Mouse (Mus musculus) T-helper 2 cell (primary cell): ENCODE results near the gene Atg10.
"Not testable (repeated sequence)": the region's sequence is repeated elsewhere in the genome, so short reads cannot be mapped to it uniquely, and the experiment has no call there.

Experiments
- in situ Hi-C: fragments of 300-600 bp; cut with MboI, MseI; formaldehyde crosslinking; loops from one replicate; pipeline ENCODE4 v1.15.1; 2025; ENCODE audit warnings: high pct_unique_total_duplicates

Atg10 gene

DNA sequence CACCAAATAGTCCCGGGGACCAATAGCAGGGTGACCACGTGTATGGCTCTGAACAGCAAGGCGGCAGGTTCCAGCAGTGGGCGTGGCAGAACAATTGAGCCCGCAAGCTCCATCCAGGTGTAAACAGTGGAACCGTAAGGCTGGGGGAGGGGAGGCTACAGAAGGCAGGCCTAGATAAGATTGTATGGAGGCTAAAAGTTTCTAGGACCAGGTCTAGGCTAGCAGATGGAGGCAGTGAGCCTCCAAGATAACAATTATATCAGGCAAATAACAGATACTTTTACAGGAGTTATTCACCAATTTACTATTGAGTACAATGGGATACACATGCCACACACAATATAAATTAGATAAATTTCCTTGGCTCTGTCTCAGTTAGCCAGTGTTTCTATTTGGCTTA, 284.6 kb downstream of the Atg10 start:
- in situ Hi-C loops: loop anchor here (25.0 kb wide), 1 partner anchor 698 kb away; no protein-coding TSS in a partner anchor

DNA sequence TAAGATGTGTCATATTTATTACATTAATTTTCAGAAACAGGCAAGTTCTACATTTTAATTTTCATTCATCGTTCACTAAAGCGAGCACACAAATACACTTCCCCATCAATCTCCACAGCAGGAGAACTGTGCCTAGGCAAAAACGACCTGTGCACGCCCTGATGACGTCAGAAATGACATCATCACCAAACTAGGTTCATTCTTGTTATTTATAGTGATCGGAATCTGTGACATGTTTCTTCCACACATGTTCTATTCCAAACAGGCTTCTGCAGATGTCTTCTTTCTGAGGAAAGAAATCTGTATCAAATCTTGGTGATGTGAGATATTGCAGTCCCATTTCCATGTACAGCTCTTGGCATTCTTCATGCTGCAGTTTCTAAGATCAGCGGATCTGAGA, 287.9 kb downstream of the Atg10 start:
- in situ Hi-C loops: loop anchor here (25.0 kb wide), 1 partner anchor 701 kb away; no protein-coding TSS in a partner anchor

DNA sequence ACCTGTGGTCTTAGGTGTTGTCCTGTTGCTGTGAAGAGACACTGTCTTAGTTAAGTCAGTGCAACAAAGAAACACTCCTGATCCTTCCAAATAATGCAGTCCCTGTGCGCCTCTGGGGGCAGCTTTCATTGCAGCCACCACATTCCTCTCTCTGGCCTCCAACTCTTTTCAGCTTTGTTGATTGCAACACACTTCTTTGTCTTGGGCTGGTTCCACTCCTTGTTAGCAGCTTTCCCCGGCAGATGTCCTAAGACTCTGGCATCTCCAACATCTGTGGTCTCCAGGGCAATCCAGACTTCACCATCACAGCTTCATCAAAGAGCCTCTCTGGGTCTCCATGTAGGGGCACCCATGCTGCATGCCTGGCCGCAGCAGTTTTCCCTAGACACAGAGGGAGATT, 290.5 kb downstream of the Atg10 start:
- in situ Hi-C loops: loop anchor here (25.0 kb wide), 1 partner anchor 704 kb away; no protein-coding TSS in a partner anchor

DNA sequence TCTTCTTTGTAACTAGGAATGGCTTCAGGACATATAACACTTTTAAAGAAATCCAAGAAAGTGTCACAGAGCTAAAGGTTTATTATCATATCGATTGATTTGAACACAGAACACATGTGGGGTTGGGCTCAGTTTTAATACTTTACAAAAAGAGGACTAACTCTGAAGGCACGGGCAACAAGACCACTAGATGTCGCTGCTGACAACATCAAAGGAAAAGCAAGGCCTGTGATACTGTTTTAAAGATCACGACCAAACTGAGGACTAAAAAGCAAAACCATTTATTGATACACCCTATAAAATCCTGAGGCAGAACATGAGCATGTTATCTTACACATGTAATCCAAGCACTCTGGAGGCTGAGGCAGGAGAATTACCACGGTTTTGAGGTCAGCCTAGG, 293.9 kb downstream of the Atg10 start:
- in situ Hi-C loops: loop anchor here (25.0 kb wide), 1 partner anchor 707 kb away; no protein-coding TSS in a partner anchor

DNA sequence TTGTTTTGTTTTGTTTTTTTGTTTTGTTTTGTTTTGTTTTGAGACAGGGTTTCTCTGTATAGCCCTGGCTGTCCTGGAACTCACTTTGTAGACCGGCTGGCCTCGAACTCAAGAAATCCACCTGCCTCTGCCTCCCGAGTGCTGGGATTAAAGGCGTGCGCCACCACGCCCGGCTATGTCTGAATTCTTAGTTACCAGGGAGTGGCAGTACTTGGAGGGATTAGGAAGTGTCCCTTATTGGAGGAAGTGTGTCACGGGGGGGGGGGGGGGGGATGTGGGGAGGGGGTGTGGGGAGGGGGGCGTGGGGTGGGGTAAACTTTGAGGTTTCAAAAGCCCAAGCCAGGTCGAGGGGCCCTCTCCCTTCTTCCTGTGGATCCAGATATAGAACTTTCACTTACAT, 295.5 kb downstream of the Atg10 start:
- in situ Hi-C loops: loop anchor here (25.0 kb wide), 1 partner anchor 709 kb away; no protein-coding TSS in a partner anchor

DNA sequence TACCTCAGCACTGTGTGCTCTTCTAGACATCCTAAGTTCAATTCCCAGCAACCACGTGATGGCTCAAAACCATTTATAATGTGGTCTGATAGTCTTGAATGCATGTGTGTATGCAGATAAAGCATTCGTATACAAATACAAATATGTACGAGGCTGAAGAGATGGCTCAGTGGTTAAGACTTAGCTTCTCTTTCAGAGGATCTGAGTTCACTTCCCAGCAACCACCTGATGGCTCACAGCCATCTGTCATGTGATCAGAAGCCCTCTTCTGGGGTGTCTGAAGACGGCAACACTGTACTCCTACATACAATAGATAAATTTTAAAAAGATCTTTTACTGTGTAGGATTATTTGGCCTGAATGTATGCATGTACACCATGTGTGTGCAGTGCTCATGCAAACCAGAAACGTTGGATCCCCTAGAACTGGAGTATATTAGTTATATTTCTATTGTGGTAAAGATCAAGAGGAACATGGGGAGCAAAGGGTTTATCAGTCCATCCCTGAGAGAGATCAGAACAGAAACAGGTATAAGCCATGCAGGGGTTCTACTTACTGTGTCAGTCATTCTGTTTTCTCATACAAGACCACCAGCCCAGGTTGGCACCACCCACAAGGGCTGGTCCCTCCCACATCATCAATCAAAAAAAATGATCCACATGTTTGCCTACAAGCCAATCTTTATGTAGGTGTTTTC, 296.7 kb downstream of the Atg10 start:
- in situ Hi-C loops: loop anchor here (25.0 kb wide), 1 partner anchor 710 kb away; no protein-coding TSS in a partner anchor

DNA sequence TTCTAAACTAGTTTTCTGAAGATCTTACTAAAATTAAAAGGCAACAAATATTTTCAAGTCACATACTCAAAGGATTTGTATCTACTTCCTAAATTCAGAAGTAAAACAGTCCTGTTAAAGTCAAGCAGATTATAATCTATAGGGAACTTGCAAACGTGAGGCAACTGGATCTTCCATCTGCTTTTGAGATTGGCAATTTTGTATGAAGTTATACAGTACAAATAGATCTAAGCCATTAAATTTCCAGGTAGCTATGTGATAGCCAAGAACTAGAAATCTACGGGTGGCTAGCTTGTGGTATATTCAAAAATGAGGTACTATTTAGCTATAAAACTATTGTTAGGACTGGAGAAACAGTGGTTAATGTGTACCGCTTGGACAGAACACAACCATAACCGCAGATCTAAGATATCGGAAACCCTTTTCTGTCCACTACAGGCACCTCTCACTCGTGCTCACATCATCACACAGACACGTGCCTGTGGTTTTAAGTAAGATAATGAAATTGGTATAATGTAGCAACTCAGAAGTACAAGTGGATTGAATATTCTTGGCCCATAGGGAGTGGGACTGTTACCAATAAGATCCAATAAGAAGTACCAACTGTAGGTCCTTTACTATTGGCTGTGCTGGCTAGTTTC, 297.5 kb downstream of the Atg10 start:
- in situ Hi-C loops: loop anchor here (25.0 kb wide), 1 partner anchor 711 kb away; no protein-coding TSS in a partner anchor

DNA sequence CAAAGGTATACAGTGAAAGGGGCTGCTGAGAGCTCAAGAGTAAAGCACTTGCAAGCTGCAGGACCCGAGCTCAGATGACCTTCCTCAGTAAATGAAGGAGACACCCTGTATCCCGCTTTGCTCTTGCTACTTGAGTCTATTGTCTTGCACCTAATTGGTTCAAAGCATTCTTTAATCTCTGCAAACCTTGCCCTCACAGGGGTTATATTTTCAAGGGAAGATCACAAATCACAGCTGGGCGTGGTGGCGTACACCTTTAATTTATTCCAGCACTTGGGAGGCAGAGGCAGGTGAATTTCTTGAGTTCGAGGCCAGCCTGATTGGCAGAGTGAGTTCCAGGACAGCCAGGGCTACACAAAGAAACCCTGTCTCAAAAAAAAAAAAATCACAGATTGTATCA, 298.6 kb downstream of the Atg10 start:
- in situ Hi-C loops: loop anchor here (25.0 kb wide), 1 partner anchor 712 kb away; no protein-coding TSS in a partner anchor

DNA sequence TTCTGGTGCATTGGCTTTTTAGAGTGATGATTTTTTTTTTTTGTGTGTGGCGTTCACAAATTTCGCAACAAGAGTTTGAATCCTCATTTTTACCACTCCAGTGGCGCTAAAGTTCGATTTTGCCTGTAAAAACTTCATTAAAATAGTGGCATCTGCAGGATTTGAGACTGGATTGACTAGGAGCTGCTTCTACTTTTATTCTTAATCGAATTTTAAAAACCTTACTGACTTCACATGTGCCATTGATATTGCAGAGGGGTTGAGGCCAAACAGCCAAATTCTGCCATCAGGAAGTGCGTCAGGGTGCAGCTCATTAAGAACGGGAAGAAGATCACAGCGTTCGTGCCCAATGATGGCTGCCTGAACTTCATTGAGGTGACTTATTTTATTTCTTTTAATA, 299.7 kb downstream of the Atg10 start:
- in situ Hi-C loops: no loop called here

DNA sequence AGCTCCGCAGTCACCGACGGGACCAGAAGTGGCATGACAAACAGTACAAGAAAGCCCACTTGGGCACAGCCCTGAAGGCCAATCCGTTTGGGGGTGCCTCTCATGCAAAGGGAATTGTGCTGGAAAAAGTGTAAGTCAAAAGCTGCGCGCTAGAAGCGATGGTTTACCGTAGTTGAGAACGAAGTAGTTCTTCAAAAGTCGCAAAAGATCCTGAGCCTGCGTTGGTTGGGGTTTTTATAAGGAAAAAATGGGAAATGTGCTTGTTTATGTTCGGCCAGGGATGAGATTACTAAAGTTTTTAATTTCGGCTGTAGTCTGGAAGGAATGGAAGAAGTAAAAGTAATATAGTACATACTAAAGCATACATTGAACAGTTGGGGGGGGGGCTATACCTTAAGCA, 300.2 kb downstream of the Atg10 start:
- in situ Hi-C loops: not testable (repeated sequence)

DNA sequence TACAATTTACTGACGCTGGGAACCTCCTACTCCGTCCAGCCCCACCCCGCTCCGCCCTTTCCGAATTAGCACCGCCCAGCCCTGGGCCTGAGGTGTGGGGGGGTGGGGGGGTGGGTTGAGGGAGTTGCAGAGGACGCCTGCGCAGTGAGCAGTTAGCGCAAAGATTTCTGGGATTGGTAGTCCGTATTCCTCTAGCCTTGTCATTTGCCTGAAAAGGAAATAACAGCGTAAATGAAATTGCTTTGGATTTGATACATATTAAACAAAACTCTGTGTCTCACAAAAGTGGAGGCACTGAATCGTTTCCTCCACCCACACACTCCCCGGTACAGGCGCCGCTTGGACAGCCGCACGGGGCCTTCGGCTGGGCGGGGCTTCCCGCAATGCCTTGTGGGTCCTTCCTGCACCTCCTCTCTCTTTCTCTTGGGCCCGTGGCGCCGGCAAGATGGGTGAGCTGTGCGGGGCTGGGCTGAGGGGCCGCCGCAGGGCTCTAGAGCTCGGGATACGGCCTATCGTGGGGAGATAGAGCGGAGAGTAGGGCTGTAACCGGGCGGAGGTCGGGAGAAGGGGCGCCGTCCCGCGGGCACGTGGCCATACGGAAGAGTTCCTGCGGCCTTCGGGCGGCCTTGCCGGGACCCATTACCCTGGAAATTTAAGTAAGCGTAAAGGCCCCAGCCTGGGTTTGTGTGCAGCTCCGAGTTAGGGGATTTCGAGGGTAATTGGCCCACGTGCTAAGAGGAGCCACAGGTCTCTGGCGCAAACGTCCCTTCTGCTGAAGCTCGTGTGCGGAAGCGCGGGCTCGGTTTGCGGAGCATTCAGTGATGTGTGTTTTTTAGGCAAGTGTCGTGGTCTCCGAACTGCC, 300.8 kb downstream of the Atg10 start, which contains the start of gene Rps23:
Gene Rps23 (plus strand): TSS at position 208 of the 862 bp plus-strand sequence.
- in situ Hi-C loops: no loop called here

DNA sequence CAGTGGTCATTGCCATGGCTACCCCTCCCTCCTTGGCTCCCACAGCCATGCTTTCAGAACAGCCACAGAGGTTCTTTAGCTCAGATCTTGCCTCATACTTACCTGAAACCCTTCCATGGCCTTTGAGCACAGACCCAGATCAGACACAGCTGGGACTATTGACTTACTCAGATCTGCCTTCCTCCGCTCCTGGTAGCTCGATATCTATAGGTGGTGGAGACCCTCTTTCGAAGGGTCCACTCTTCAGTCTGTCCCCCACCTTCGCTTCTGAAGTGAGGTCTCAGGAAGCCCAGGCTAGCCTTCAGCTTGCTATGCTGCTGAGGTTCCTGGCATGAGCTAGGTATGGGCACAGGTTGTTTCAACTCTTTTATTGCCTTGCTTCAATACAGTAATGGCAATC, 309.0 kb downstream of the Atg10 start:
- in situ Hi-C loops: no loop called here

DNA sequence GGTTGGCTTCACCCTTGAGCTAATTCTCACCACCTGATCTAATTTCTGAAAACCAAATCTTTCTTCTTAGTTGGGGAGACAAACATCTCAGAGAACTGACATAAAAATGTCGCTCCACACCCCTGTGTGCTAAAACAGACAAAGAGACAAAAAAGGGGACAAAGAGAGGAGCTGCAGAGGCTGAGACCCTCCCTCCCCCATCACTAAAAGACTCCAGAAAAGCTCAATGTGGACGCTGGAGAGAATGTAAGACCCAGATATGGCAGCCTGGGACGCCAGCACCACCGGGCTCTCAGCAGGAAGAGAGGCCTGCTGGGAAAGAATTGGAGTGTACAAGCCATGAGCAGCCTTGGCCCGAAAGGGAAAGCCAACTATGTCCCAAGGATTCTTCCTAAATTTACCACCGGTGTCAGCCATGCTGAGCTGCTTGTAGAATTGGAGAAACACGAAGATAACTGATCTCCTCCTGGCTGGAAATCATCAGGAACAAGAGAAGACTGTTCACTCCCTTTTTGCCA, 310.0 kb downstream of the Atg10 start:
- in situ Hi-C loops: no loop called here

DNA sequence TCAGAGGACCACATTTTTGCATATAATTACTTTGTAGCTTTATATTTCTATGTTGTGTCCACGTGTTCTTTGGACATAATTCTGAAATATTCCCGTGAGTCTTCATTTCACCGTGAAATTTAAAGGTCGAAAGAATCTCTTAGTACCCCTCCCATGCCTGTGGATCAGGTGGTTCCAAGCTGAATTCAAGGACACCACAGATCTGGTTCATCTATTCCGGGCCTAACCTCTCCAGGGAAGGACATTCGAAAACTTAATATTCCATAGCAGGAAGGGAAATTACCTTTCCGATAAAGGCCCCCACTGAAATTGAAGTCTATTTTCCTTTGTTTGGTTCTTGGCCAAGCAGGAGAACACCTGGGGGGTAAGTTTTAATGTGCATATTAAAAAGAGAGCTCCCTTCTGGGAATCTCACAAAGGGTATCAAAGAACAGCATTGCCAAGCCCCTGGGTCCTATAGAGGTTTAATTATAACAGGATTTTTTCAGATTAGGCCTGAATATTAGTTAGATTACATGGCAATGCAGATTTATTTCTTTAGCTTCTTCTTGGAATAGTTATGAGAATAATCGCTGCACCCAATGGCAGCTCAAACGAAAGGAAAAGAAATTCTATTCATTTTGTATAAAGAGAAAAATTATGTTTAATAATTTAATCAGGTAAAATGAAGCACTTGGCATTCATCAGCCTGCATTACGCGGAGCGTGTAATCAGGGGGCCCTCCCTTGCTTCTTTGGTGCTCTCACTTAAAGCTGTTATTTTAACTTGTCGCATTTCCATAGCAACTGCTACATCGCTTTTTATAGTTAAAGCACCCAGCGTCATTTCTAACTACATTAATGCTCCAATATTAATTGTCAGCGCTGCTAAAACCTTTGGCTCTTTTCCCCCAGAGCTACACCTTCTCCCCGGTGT, 310.8 kb downstream of the Atg10 start:
- in situ Hi-C loops: no loop called here

DNA sequence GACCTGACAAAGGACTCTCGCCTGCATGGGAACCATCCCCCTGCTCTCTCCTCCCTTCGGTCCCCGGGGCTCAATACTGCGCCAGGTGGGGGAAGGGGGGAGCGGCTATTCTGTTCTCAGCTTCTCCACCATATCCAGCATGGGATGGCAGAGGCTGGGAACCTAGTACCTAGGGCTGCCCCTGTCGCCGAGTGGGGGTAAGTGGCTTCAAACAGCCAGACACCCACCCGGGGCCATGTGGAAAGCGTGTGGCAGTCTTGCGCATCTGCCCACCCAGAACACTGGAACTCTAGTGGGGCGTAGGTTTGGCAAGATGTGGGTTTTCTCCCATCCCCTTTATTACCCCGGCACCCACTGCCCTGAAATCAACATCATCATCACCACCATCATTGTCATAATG, 316.4 kb downstream of the Atg10 start:
- in situ Hi-C loops: no loop called here

DNA sequence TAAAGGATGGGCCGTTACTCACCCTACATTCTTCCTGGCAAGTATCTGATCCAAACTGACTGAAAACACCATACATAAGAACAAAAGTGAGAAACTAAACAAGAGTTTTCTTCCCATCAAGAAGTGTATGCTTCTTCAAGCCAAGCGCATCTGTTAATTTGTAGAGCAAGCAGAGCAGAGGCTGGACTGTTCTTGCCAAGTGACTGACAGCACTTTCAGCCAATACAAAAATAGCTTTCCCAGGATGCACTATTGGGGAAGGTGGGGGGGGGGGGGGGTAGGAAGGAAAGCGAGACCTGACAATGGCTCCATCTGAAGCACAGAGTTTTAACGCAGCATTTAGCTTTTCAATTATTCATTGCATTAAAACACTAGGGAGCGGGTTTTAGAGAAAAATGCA, 318.6 kb downstream of the Atg10 start, which contains the start of gene Atp6ap1l:
Gene Atp6ap1l (minus strand): TSS at position 180 of the 400 bp plus-strand sequence.
- in situ Hi-C loops: no loop called here

DNA sequence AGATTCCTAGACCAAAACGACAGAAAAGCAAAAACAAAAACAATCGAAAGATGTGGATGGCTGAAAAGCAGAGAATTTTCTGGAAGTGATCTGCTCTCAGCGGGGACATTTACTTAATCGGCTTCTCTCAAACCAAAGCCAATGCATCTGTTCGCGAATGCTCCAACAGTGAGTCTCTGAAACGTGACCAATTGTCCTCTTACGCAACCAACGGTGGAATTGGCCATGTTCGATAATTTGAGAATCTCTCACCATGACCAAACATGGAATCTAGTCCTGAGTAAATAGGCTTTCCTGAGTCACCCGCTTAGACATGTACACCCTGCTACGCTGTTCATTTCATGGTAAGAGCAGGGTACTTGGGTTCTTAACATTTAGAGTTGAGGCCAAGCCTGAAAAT, 326.9 kb downstream of the Atg10 start:
- in situ Hi-C loops: no loop called here

DNA sequence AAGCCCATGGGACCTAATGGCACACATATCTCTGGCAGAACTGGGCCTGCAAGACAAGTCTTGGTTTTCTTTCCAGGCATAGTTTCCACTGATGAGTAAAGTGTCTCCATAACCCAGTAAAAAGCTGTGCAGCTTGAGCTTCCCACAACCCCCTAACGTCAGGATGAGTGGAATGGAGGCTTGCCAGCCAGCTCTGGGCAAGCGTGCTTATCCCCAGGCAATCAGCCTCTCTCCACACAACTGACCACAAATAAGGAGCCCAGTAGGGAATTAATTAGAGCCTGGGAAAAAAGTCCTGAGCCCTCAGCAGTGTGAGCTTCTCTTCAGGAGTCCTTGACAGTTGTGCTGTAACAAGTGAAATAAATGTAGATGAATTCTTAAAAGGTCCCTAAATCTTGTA, 327.7 kb downstream of the Atg10 start:
- in situ Hi-C loops: no loop called here

DNA sequence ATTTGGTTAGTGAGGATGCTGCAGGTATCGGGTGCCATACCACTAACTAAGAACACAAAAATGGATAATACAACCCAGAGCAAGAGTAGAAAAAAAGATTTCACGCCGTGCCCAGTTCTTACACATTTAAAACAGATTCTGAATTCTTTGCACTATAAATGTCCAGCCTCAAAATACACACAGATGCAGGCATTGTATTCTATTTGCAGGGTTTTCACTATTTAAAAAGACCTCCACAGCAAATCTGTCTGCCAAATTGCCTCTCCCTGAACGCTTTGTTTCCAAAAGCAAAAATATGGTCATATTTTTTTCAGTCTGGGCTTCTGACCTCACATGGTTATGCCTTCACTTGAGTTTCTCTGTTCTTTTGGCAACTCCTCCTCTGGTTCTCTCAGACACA, 328.9 kb downstream of the Atg10 start:
- in situ Hi-C loops: no loop called here

DNA sequence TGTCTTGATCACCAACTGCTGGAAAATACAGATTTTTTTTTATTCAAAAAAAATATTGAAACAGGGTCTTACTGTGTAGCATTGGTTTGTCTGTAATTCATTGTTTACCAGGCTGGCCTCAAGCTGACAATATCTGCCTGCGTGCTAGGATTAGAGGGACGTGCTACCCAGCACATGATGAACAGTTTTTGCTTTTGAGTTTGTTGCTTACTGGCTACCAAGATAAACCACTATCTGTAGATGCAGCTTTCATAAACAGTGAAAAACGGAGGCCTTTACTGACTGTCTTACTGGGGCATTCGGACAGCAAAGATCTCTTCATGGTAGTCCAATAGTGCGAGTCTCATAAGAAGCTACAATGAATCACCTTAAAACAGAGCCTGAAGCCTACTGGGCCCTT, 333.7 kb downstream of the Atg10 start:
- in situ Hi-C loops: no loop called here

DNA sequence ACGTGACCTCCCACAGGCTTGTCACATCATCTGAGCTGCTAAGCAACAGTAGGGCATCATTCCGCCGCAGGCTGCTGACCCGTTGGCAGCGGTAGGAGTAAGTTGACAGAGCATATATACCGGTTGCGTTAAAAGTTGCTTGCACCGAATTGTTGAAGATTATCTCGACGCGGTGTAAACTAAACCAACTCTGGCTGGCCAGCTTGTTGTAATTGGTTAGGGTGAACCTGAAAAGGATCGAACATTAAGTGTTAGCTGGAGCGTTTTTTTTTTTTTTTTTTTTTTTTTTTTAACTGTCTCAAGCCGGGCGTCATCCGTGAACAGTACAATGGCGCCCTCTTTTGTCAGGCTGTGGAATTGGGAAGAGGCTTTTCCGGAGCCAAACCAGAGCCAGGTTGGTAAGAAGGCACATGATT, 337.2 kb downstream of the Atg10 start:
- in situ Hi-C loops: no loop called here
